Comparison of ENCODE assay signal across 7 mouse cellular contexts in genomic region chr5:123572357-123573186, GRCm38 (mm10). TPM values are rescaled to one million over a fixed set of nuclear protein-coding genes. Genes with fewer than 3 reads are reported as not detected.
A peak's percentile ranks its signal among the peaks of the same experiment; 100 is the strongest.
DNase-seq lines count a peak whose midpoint lies in the region; ATAC-seq lines count a peak whose summit lies in the region.

Vps33a (minus strand) TSS chr5:123573038.

- no peaks in the 10 kb centered on the region for H3K27me3 ChIP-seq in embryonic facial prominence, embryonic 11.5 days (ENCODE audit: control insufficient read depth, insufficient read depth, low read length)
- no peaks in the 10 kb centered on the region for H3K27me3 ChIP-seq in limb, embryonic 10.5 days (ENCODE audit: low read depth, poor library complexity, severe bottlenecking)
- no peaks in the 10 kb centered on the region for H3K27me3 ChIP-seq in midbrain, embryonic 13.5 days

- no peak within 1 kb of the TSS for H3K27ac ChIP-seq in embryonic facial prominence, embryonic 11.5 days (replicated peaks; ENCODE audit: low read depth, low read length)
- H3K27ac ChIP-seq in limb, embryonic 10.5 days: peak within 1 kb of the TSS; percentile 87
- peak within 1 kb of the TSS; percentile 73 for H3K27ac ChIP-seq in midbrain, embryonic 13.5 days

- no peaks in the 10 kb centered on the region for H3K9me3 ChIP-seq in embryonic facial prominence, embryonic 11.5 days (replicated peaks; ENCODE audit: control insufficient read depth, low read length)
- H3K9me3 ChIP-seq in limb, embryonic 10.5 days (replicated peaks): no peaks in the 10 kb centered on the region
- no peaks in the 10 kb centered on the region for H3K9me3 ChIP-seq in midbrain, embryonic 13.5 days

- peak; percentile 88 for ATAC-seq in embryonic facial prominence, embryonic 11.5 days (replicated peaks; ENCODE audit: insufficient number of reproducible peaks, low FRiP score, low TSS enrichment, low read depth)
- peak; percentile 96 for ATAC-seq in granulocyte monocyte progenitor cell, adult 5-6 weeks (replicated peaks; ENCODE audit: poor library complexity, severe bottlenecking)
- peak; percentile 93 for ATAC-seq in midbrain, embryonic 13.5 days

- H3K4me2 ChIP-seq in embryonic facial prominence, embryonic 11.5 days (ENCODE audit: low read depth, low read length): peak within 1 kb of the TSS; percentile 83
- H3K4me2 ChIP-seq in midbrain, embryonic 13.5 days (replicated peaks): peak within 1 kb of the TSS; percentile 94

- H3K4me3 ChIP-seq in embryonic facial prominence, embryonic 11.5 days (ENCODE audit: low read depth, low read length): peak within 1 kb of the TSS; percentile 96
- H3K4me3 ChIP-seq in limb, embryonic 10.5 days: peak within 1 kb of the TSS; percentile 98
- H3K4me3 ChIP-seq in midbrain, embryonic 13.5 days (replicated peaks): peak within 1 kb of the TSS; percentile 93

- H3K4me1 ChIP-seq in embryonic facial prominence, embryonic 11.5 days (ENCODE audit: control insufficient read depth, insufficient read depth, low read length): no peaks in the 10 kb centered on the region
- peaks cover 10% of the 10 kb centered on the region for H3K4me1 ChIP-seq in limb, embryonic 10.5 days
- peaks cover 12% of the 10 kb centered on the region for H3K4me1 ChIP-seq in midbrain, embryonic 13.5 days (replicated peaks)

- H3K36me3 ChIP-seq in embryonic facial prominence, embryonic 11.5 days (replicated peaks; ENCODE audit: control insufficient read depth, insufficient read depth, low read depth, low read length): no peaks in the 10 kb centered on the region
- peaks cover 33% of the 10 kb centered on the region for H3K36me3 ChIP-seq in limb, embryonic 10.5 days
- H3K36me3 ChIP-seq in midbrain, embryonic 13.5 days: peaks cover 41% of the 10 kb centered on the region

- under 1% methylated on average over 54 of the region's 54 CpGs for WGBS in embryonic facial prominence, embryonic 11.5 days
- WGBS in limb, embryonic 10.5 days: under 1% methylated on average over 54 of the region's 54 CpGs
- WGBS in midbrain, embryonic 13.5 days: under 1% methylated on average over 54 of the region's 54 CpGs

- peak; percentile 99 for DNase-seq in adrenal gland, postnatal 14 days
- peak; percentile 99 for DNase-seq in embryonic facial prominence, embryonic 11.5 days (ENCODE audit: low spot score)
- DNase-seq in kidney, adult 11 months: peak; percentile 97
- peak; percentile 100 for DNase-seq in limb, embryonic 10.5 days (ENCODE audit: low spot score)
- peak; percentile 95 for DNase-seq in spleen, adult 12 weeks (ENCODE audit: low spot score)

- peak within 1 kb of the TSS; percentile 85 for H3K9ac ChIP-seq in embryonic facial prominence, embryonic 11.5 days (replicated peaks; ENCODE audit: low read length)
- H3K9ac ChIP-seq in midbrain, embryonic 13.5 days (replicated peaks): peak within 1 kb of the TSS; percentile 81

RNA-seq across cellular contexts. Expression of gene Vps33a, which starts in this region (rescaled TPM):
- 42.0 and 43.7 TPM in 2 replicates for total RNA-seq in adrenal gland, postnatal 14 days (2021)
- 27.9 and 31.6 TPM in 2 replicates for polyA plus RNA-seq in embryonic facial prominence, embryonic 11.5 days (2014; fragmentation: Nextera tagmentation; extraction: Ambion mirVana)
- 23.1 and 39.0 TPM in 2 replicates for total RNA-seq in granulocyte monocyte progenitor cell, adult 5-6 weeks (2014; fragmentation: Nextera tagmentation)
- total RNA-seq in granulocyte monocyte progenitor cell, adult 5-6 weeks (2017): 21.7 and 23.9 TPM in 2 replicates
- polyA plus RNA-seq in limb, embryonic 10.5 days (2016; fragmentation: Nextera tagmentation; extraction: Ambion mirVana): 33.0 and 37.3 TPM in 2 replicates
- 37.9 and 40.6 TPM in 2 replicates for polyA plus RNA-seq in midbrain, embryonic 13.5 days (2015; fragmentation: Nextera tagmentation; extraction: Ambion mirVana)
